Mouse (Mus musculus) fibroblast of lung, adult 2 months (primary cell): Measurements from ENCODE around the gene Abr.

ENCODE experiments used
- DNase-seq: peaks from one replicate; pipeline ENCODE4 v3.0.0-alpha.2; 2011; ENCODE audit warnings: low read depth

Gene Abr

DNA sequence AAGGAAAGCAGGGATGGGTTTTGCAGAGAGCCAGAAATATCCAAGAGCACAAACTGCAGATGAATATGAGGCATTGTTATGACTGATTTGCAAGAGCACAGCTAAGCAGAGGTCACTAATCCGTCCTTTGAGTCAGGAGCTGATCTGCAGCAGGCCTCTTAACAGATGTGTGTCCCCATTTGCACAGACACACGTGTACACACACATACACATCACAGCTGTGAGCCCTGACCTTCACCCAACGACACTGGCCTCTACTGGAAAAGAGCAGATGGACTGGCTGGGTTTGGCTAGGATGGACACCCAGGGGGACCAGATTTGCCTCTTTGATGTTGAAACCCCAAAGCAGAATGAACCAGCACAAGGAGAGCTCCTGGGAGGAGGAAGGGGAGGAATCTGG, 52.7 kb downstream of the Abr start:
- DNase-seq: no peak

DNA sequence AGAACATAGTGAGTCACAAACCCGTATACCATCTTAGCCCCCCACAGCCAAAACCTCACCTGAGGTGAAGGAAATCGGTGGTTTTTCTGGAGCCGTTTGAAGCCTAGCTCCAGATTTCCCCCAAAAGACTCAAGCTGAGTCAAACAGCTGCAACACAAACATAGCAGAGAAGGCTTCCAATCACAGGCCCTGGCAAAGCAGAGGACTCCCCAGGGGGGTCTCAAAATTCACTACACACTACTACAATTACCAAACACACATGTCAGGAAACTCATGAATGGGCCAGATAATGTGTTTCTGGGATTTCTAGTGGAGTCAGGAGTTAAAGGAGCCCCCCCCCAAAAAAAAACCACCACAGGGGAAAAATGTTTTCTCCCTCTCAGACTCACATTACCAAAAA, 56.0 kb downstream of the Abr start:
- no peak for DNase-seq

GRCm38 (mm10) chr11:76562584-76562983, 59.5 kb downstream of the Abr start:
- DNase-seq: no peak

- DNase-seq: no peak
Measured at GRCm38 (mm10) chr11:76562165-76562564, 59.9 kb downstream of the Abr start.

- no peak for DNase-seq
Measured at GRCm38 (mm10) chr11:76557837-76558236, 64.3 kb downstream of the Abr start.

DNA sequence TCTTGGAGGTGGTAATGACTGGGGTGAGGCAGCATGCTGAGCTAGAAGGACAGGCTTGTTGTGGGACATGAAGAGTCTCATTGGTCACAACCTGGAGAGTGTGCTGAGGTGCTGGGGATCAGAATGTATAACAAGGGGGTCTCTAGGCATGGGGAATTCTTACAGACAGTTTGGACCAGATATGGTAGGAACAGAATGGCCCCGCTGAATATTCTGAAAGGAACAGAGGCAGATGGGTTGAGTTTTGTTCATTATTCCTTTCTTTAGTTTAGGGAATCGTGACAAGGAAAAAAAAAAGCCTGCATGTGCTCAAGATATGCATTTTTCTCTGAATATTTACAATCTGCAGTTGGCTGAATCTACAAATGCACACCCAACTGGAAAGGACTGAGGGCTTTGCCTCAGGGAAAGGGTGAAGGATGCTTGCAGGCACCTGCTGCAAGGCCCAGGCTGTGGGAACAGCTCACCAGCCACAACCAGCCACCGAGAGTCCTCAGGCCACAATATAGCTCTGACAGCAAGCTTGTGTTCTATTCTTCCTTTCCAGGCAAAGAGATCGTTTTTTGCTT, 73.9 kb downstream of the Abr start:
- no peak for DNase-seq

GRCm38 (mm10) chr11:76547420-76547819, 74.7 kb downstream of the Abr start:
- no peak for DNase-seq

DNA sequence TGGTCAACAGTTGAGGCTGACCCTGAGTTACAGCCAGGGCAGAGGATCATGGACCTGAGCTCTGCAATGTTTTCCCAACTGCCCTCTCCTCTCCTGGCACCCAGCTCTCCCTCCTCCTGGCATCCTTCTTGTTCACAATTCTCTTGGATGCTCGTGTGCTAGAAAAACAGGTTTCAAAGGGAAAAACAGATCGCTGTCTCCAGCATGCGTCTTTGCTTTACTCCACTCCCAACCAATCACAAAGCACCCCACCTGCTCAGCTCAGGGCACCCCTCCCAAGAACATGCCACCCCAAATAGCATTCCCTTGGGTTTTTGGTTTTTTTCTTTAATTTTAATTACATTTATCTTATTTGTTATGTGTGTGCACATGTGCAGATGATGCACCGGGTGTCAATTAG, 75.7 kb downstream of the Abr start:
- no peak for DNase-seq

DNA sequence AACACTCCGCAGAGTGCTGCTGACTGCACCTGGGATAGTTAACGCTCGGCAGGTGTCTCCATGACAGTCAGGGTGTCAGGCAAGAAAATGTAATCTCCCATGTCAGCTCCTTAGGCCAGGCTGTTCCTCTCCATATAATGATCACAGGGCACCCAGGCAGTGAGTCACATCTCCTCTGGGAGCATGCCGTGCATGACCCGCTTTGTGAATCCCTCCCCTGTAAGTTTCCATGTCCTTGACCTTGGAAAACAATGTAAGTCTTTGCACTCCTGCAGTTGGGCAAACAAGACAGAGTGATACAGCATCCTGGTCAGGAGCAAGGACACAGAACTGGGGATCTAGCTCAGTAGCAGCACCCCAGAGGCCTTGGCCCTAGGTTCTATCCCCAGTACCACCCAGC, 78.8 kb downstream of the Abr start:
- no peak for DNase-seq

DNA sequence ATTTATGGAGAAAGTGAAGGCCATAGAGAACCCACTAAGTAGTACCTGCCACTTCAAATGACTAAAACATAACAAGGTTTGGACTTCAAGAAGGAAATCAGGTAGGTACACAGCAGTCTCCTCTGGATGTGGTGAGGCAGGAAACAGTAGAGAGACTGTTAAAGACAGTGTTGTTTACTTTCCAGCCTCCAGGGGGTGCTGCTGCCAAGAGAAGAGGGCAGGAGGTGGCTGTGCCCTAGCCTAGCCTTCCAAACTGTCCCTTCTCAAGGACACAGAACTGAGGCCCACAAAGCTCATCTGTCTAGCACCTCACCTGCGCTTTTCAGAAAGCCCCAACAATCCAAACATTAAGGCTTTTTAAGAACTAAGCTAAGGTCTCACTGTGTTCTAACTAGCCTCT, 81.1 kb downstream of the Abr start:
- DNase-seq: no peak

GRCm38 (mm10) chr11:76537401-76537800, 84.7 kb downstream of the Abr start:
- DNase-seq: no peak

- no peak for DNase-seq
Measured at GRCm38 (mm10) chr11:76536576-76537354, 85.3 kb downstream of the Abr start.

- no peak for DNase-seq
Measured at GRCm38 (mm10) chr11:76532001-76532400, 90.1 kb downstream of the Abr start.

DNA sequence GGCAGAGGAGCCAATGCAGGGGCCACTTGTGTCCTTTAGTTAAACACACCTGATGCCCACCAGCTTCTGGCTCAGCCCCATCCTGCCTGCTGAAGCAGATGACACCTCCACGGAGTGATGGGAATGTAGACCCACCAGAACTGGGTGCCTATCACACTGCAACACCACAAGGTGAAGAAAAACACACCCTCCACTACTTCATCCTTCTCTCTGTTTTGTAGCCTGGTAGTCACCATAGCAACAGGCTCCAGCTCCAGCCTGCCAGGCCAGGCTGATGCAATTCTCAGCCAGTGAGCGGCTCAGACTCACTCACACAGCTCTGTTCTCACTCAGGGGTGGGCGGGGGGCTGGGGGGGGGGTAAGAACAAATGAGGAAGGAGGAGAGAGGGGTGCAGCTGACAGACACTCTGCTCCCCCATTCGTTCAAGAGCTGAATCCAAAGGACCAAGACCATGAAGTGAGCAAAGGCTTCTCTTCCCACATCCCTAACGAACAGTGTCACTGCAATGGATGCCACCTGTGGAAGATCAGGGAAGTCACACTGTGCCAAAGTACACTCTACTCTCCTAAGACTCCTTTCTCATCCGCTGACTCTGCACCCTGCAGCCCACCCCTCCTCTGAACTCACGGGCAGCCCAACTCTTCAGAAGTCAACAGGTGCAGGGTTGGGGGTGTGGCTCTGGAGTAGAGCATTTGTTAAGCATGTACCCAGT, 91.0 kb downstream of the Abr start:
- DNase-seq: no peak

DNA sequence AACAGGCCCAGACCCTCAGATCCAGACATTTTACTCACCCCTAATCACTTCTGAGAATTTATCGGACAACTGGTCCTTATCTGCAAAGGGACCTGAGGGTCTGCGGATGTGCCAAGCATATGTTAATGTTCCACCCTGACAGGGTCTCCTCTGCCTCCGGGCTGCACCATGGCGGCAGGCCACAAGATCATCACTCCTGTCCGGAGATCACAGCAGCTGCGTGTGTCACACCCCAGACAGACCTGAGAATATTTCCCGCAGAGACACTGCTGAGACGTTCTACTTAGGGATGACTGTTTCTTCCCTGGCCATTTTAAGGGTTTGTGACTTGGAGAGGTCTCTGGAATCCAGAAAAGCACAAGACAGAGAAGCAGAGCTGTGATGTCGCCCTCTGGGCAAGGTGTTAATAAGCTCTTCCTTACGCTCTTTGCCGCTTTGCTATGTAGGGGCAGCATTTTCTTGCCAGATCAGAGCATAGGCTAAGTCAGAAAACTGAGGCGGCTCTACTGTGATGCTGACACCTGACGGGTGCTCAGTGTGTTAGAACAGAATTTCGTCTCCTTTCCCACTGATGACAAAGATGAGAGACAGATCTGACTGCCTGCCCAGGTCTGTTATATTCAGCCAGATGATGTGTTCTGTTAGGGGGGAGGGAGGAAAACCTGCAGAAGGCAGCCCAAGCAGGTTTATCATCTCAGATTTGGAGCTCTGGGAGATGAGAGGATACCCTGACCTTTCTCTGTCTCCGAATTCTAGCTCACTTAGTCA, 91.8 kb downstream of the Abr start:
- DNase-seq: no peak

- DNase-seq: peak; percentile 95
Measured at GRCm38 (mm10) chr11:76529352-76530141, 92.6 kb downstream of the Abr start.

DNA sequence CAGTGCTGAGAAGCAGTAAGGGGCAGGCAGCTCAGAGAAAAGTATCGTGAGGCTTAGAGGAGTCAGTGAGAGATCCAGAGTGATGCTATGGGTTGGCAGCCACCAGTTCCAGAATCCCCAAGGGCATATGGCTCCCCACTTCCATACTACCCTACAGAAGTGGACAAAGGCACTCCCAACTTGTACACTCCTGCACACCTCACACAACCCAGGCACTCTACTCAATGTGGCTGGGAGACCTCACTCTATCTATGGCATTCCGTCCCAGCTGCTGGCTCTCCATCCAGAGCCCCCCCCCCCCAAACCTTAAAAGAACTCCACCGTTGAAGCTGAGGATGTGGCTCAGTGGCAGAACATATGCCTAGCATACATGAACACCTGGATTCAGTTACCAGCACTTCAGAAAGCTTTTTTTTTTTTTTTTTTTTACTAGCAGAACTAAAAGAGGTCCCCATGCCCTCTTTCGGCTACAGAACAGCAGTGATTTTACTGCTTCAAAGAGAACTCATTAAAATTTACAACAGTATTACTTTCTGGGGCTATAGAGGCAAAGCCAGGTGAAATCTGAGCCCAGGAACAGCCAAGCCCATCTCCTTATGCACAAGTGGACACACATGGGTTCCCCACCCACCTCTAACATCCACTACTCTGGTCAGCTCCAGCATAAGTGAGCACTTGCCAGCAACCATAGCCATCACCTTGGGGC, 96.3 kb downstream of the Abr start:
- DNase-seq: no peak

GRCm38 (mm10) chr11:76524947-76525346, 97.2 kb downstream of the Abr start:
- no peak for DNase-seq

DNA sequence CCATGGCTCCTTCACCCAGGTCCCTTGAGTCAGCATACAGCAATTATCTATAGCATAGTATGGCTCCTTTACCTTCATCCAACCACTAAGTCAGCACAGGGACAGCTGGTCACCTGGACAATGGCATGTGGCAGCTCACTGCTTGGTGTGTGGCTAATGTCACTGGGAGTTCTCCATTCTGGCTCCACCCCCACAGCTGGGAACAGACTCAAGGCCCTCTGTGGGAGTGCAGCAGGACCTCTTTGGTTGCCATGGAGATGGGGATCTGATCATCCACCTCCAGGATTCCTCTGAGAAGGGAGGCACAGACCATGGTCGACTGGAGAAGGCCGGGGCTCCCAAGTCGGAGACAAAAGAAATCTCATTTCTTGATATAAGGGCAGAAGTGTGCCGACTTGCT, 98.8 kb downstream of the Abr start:
- DNase-seq: no peak

- DNase-seq: no peak
Measured at GRCm38 (mm10) chr11:76520889-76521288, 101.2 kb downstream of the Abr start.

DNA sequence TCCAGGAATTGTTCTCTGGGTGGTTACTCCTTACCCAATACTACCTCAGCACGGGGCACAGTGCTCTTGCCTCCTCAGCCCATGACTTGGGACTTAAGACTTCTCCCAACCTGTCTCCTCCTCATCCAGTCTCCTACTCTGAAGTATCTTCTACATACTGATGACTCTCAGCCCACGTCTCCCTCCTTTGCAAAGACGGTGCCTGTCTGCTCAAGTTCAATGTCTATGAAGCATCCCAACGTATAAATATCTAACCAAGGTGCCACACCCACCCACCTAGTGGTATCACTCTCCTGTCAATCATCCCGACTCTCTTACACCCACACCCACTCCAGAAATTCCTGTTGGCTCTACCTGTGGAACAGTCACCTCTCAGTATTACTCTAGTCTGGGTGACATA, 103.5 kb downstream of the Abr start:
- DNase-seq: no peak
